ENCODE assay signal across 17 mouse cellular contexts in the genomic region with DNA sequence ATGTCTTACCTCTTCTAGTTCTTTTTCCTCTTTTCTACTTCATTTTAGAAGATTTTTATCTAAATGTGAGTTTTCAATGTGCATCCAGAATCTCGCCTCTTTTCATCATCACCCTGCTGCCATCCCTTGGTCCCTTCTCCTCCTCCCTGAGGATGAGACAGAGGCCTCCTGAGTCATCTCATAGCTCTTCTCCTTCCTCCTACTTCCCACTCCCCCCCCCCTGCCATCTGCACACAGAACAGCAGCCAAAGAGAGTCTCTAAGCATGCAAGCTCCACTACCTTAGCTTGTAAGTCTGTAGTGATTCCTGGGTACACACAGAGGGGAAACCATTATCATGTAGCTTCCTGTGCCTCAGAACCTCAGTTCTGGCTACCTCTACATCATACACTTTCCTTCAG.
DNase-seq lines count a peak whose midpoint lies in the region; TF ChIP-seq lines count a peak whose summit lies in the region.
"Had no signal": no experiment of that assay in that cellular context is flagged by ENCODE, and none has a peak within 500 bp of the region (broad histone marks: within the 10 kb centered on the region; RNA-seq: fewer than 3 reads in every experiment).

No protein-coding gene starts in this region.

- 0 out of 2 replicates have a peak overlapping the region, but pooled peaks have one; percentile 5 for H3K27ac ChIP-seq in olfactory bulb, adult 2 months (ENCODE audit: insufficient read depth, low read depth, low read length)
- H3K27ac ChIP-seq: hindbrain, embryonic 13.5 days; liver, embryonic 14.5 days; neural tube, embryonic 13.5 days had no signal

- no peak overlapping the region for H3K4me3 ChIP-seq in olfactory bulb, adult 2 months (ENCODE audit: insufficient read depth, low read depth, low read length)
- H3K4me3 ChIP-seq: hindbrain, embryonic 13.5 days; neural tube, embryonic 13.5 days had no signal

- WGBS in olfactory bulb, adult 2 months = 36% methylated on average over 1 of the region's 1 CpGs

- peaks cover 8% of the 10 kb centered on the region for H3K4me1 ChIP-seq in olfactory bulb, adult 2 months (ENCODE audit: control insufficient read depth, insufficient read depth, low read length)
- H3K4me1 ChIP-seq: hindbrain, embryonic 13.5 days; neural tube, embryonic 13.5 days had no signal

- no peak for TF ChIP-seq POLR2A in olfactory bulb, adult 2 months (IDR thresholded peaks at IDR 0.05; ENCODE audit: insufficient read depth, low read depth, low read length)

- peak; percentile 44 for DNase-seq in cerebellum, adult 11-12 months
- DNase-seq in cerebellum, adult 8-10 months = no peak
- peak; percentile 17 for DNase-seq in layer of hippocampus, adult 11-12 months (ENCODE audit: low spot score)
- DNase-seq in layer of hippocampus, adult 9-10 months (ENCODE audit: low spot score) = no peak
- DNase-seq in cerebellum, postnatal 10 days = peak; percentile 49 to 64
- DNase-seq in thymus, postnatal 10 days (ENCODE audit: low spot score in 2 of 2) = no peak
- DNase-seq in urinary bladder, postnatal 4 days (ENCODE audit: low spot score in 2 of 2) = no peak
- DNase-seq: heart, adult 11 months; kidney, adult 18-20 months; kidney, postnatal 25 days; lung, postnatal 10 days; retina, postnatal 1 day; thymus, postnatal 14 days had no signal

- TF ChIP-seq CTCF in olfactory bulb, adult 2 months (IDR thresholded peaks at IDR 0.05; ENCODE audit: insufficient read depth, low read depth, low read length) = no peak

Comparison
In these comparisons a context has a peak if more than half of its experiments do, and no peak if none do; other contexts are left out.
1. DNase-seq: peak in cerebellum, adult 11-12 months (single experiment), layer of hippocampus, adult 11-12 months (single experiment) and cerebellum, postnatal 10 days (2 of 2); none in cerebellum, adult 8-10 months (single experiment), layer of hippocampus, adult 9-10 months (single experiment), thymus, postnatal 10 days (0 of 2) and urinary bladder, postnatal 4 days (0 of 2).